Mouse (Mus musculus) kidney, embryonic 16.5 days (tissue): Measurements from ENCODE around the gene Ric8b. TPM values are rescaled to one million over a fixed set of nuclear protein-coding genes. Genes with fewer than 3 reads are reported as not detected.

Experiments used
- ATAC-seq: fragments of 200-750 bp; cut with Nextera tagmentation; 2 replicates; pipeline ENCODE4 v1.8.0; 2017; ENCODE audit warnings: moderate TSS enrichment; ENCODE audit not compliant: low FRiP score, low TSS enrichment
- H3K27ac ChIP-seq: fragments of 300-500 bp; sonication (generic); 2 replicates; pipeline ENCODE4 v1.5.1; 2014; ENCODE audit warnings: low read length
- H3K27me3 ChIP-seq: fragments of 300-500 bp; sonication (generic); 2 replicates; pipeline ENCODE4 v1.6.1; 2014; ENCODE audit warnings: low read length, control low read depth, mixed read lengths; ENCODE audit not compliant: insufficient read depth
- H3K36me3 ChIP-seq: fragments of 300-500 bp; sonication (generic); 2 replicates; pipeline ENCODE4 v1.6.1; 2014; ENCODE audit warnings: low read length, control low read depth, mixed read lengths; ENCODE audit not compliant: insufficient read depth
- H3K4me1 ChIP-seq: fragments of 300-500 bp; sonication (generic); 2 replicates; pipeline ENCODE4 v1.6.1; 2014; ENCODE audit warnings: low read length, control low read depth, mixed read lengths; ENCODE audit not compliant: insufficient read depth
- H3K4me2 ChIP-seq: fragments of 300-500 bp; sonication (generic); replicated peaks from 2 replicates; pipeline ENCODE4 v1.6.1; 2014; ENCODE audit warnings: low read depth, low read length
- H3K4me3 ChIP-seq: fragments of 300-500 bp; sonication (generic); 2 replicates; pipeline ENCODE4 v1.5.1; 2014; ENCODE audit warnings: mild to moderate bottlenecking, low read length
- H3K9ac ChIP-seq: fragments of 300-500 bp; sonication (generic); replicated peaks from 2 replicates; pipeline ENCODE4 v1.6.1; 2014; ENCODE audit warnings: low read length
- H3K9me3 ChIP-seq: fragments of 300-500 bp; sonication (generic); 2 replicates; pipeline ENCODE4 v1.6.1; 2016; ENCODE audit warnings: low read length, control low read depth
- WGBS: fragments of 180-500 bp; shearing (Covaris S2); extraction: QIAGEN DNeasy Blood & Tissue Kit; methylation state at CpG from one replicate; pipeline ENCODE4 v1.1.7; 2014; 5-methylcytosine and 5-hydroxymethylcytosine counted together
- polyA plus RNA-seq: library from polyadenylated mRNA; unstranded; fragments of >200 nt; fragmentation: Nextera tagmentation; extraction: Ambion mirVana; gene quantifications from 2 replicates; pipeline ENCODE4 v1.2.1, GENCODE M21; 2015

The Ric8b gene
- polyA plus RNA-seq, 1 experiment from 2014 or later: 26.0 TPM

- peak overlapping the region; percentile 36 for H3K4me3 ChIP-seq
- WGBS: 30% methylated on average over 17 of the region's 17 CpGs
- no peaks in the 10 kb centered on the region for H3K27me3 ChIP-seq
- peaks cover 10% of the 10 kb centered on the region; the same call in 1 of the 2 replicates for H3K4me1 ChIP-seq
- peak overlapping the region; percentile 56 for H3K4me2 ChIP-seq
- no peak overlapping the region for H3K27ac ChIP-seq
- no peaks in the 10 kb centered on the region for H3K36me3 ChIP-seq
- ATAC-seq: 0 out of 2 replicates have a peak, but pooled peaks have one; percentile 25
- peak overlapping the region; percentile 30 for H3K9ac ChIP-seq
- no peaks in the 10 kb centered on the region for H3K9me3 ChIP-seq
Measured at GRCm38 (mm10) chr10:85044191-85044711, 126.8 kb downstream of the Ric8b start.

- peak overlapping the region; percentile 36 for H3K4me3 ChIP-seq
- H3K4me1 ChIP-seq: peaks cover 10% of the 10 kb centered on the region; the same call in 1 of the 2 replicates
- H3K4me2 ChIP-seq: peak overlapping the region; percentile 56
- no peak overlapping the region for H3K27ac ChIP-seq
- no peaks in the 10 kb centered on the region for H3K9me3 ChIP-seq
- 11% methylated on average over 24 of the region's 24 CpGs for WGBS
- H3K27me3 ChIP-seq: no peaks in the 10 kb centered on the region
- ATAC-seq: peak; percentile 63; the same call in 1 of the 2 replicates
- H3K9ac ChIP-seq: peak overlapping the region; percentile 30
- no peaks in the 10 kb centered on the region for H3K36me3 ChIP-seq
Measured at GRCm38 (mm10) chr10:85044732-85045720, 127.6 kb downstream of the Ric8b start.

- Histone ChIP-seq H3K4me1 (peaks cover 10% of the 10 kb centered on the region; the same call in 1 of the 2 replicates), H3K27me3 (no peaks in the 10 kb centered on the region), H3K4me3 (no peak overlapping the region), H3K9me3 (no peaks in the 10 kb centered on the region), H3K27ac (no peak overlapping the region), H3K9ac (no peak overlapping the region), H3K4me2 (no peak overlapping the region), H3K36me3 (no peaks in the 10 kb centered on the region)
- WGBS: 37% methylated on average over 5 of the region's 5 CpGs
- ATAC-seq: no peak
Measured at GRCm38 (mm10) chr10:85046585-85046984, 129.2 kb downstream of the Ric8b start.

- Histone ChIP-seq H3K36me3 (no peaks in the 10 kb centered on the region), H3K9me3 (no peaks in the 10 kb centered on the region), H3K27me3 (no peaks in the 10 kb centered on the region), H3K4me3 (no peak overlapping the region), H3K4me2 (no peak overlapping the region), H3K9ac (no peak overlapping the region), H3K4me1 (peaks cover 10% of the 10 kb centered on the region; the same call in 1 of the 2 replicates), H3K27ac (no peak overlapping the region)
- ATAC-seq: no peak
- 91% methylated on average over 8 of the region's 8 CpGs for WGBS
Measured at GRCm38 (mm10) chr10:85048008-85048407, 130.6 kb downstream of the Ric8b start.

- no peaks in the 10 kb centered on the region for H3K4me1 ChIP-seq
- H3K27ac ChIP-seq: no peak overlapping the region
- no peak overlapping the region for H3K9ac ChIP-seq
- 58% methylated on average over 4 of the region's 4 CpGs for WGBS
- no peaks in the 10 kb centered on the region for H3K27me3 ChIP-seq
- ATAC-seq: no peak
- no peak overlapping the region for H3K4me2 ChIP-seq
- no peak overlapping the region for H3K4me3 ChIP-seq
- no peaks in the 10 kb centered on the region for H3K36me3 ChIP-seq
- 0 out of 2 replicates have a peak, but pooled peaks cover 4% of the 10 kb centered on the region for H3K9me3 ChIP-seq
Measured at GRCm38 (mm10) chr10:85050668-85051208, 133.3 kb downstream of the Ric8b start.

GRCm38 (mm10) chr10:85052451-85052850 lies 135.0 kb downstream of the Ric8b start:
- WGBS: 14% methylated on average over 4 of the region's 4 CpGs
- Histone ChIP-seq H3K27me3 (no peaks in the 10 kb centered on the region), H3K9me3 (0 out of 2 replicates have a peak, but pooled peaks cover 4% of the 10 kb centered on the region), H3K9ac (no peak overlapping the region), H3K36me3 (no peaks in the 10 kb centered on the region), H3K4me3 (no peak overlapping the region), H3K27ac (no peak overlapping the region), H3K4me2 (no peak overlapping the region), H3K4me1 (no peaks in the 10 kb centered on the region)
- ATAC-seq: no peak

GRCm38 (mm10) chr10:85054876-85055275 lies 137.5 kb downstream of the Ric8b start:
- no peak overlapping the region for H3K4me2 ChIP-seq
- H3K27ac ChIP-seq: no peak overlapping the region
- 84% methylated on average over 2 of the region's 2 CpGs for WGBS
- H3K9me3 ChIP-seq: 0 out of 2 replicates have a peak, but pooled peaks cover 4% of the 10 kb centered on the region
- H3K27me3 ChIP-seq: no peaks in the 10 kb centered on the region
- no peaks in the 10 kb centered on the region for H3K36me3 ChIP-seq
- H3K9ac ChIP-seq: no peak overlapping the region
- H3K4me3 ChIP-seq: no peak overlapping the region
- ATAC-seq: no peak
- H3K4me1 ChIP-seq: no peaks in the 10 kb centered on the region

Other genes starting within 250 kb of the Ric8b start
- 0.20 and 0.33 TPM in 2 replicates for gene Rfx4, start 161.6 kb upstream of the Ric8b start, polyA plus RNA-seq
- gene Fhl4, start 184.9 kb downstream of the Ric8b start, polyA plus RNA-seq: 0.76 and 1.4 TPM in 2 replicates
- gene Tmem263, start 185.0 kb downstream of the Ric8b start, polyA plus RNA-seq: 70.8 and 75.8 TPM in 2 replicates
- 13.7 and 16.7 TPM in 2 replicates for gene Mterf2, start 210.4 kb downstream of the Ric8b start, polyA plus RNA-seq